Mouse (Mus musculus) effector memory CD4-positive, alpha-beta T cell, adult 7 months (primary cell): ENCODE measurements around the gene Rmi2. TPM values are rescaled to one million over a fixed set of nuclear protein-coding genes. Genes with fewer than 3 reads are reported as not detected.

Experiments used
- polyA plus RNA-seq: library from polyadenylated mRNA; unstranded; fragments of 100-300 nt; shearing (Covaris generic); gene quantifications from one replicate; pipeline ENCODE4 v1.2.1, GENCODE M21; 2017

The Rmi2 gene
- 2.1 TPM for polyA plus RNA-seq

GRCm38 (mm10) chr16:10834911-10835587 is at the start of gene Rmi2:
TSS of gene Rmi2 (plus strand) at chr16:10835059.

GRCm38 (mm10) chr16:10785371-10786231 is 49.3 kb upstream of the Rmi2 start, which contains the start of gene Socs1:
TSS of gene Socs1 (minus strand) at chr16:10785536.

GRCm38 (mm10) chr16:10788271-10788670 is 46.6 kb upstream of the Rmi2 start, which contains the start of gene Tnp2:
TSS of gene Tnp2 (minus strand) at chr16:10788660.

GRCm38 (mm10) chr16:10790702-10791101 is 44.2 kb upstream of the Rmi2 start, which contains the start of gene Prm3:
TSS of gene Prm3 (minus strand) at chr16:10790914.

GRCm38 (mm10) chr16:10796034-10796433 is 38.8 kb upstream of the Rmi2 start, which contains the start of gene Prm2:
TSS of gene Prm2 (minus strand) at chr16:10796134.

GRCm38 (mm10) chr16:10805789-10806527 is 28.9 kb upstream of the Rmi2 start, which contains the start of gene Prm1:
TSS of gene Prm1 (minus strand) at chr16:10805839.

GRCm38 (mm10) chr16:10812865-10813371 is 21.9 kb upstream of the Rmi2 start, which contains the start of gene Gm11172:
TSS of gene Gm11172 (plus strand) at chr16:10812915.

Other genes starting within 250 kb of the Rmi2 start
- gene Socs1, start 49.5 kb upstream of the Rmi2 start, polyA plus RNA-seq = 47.4 TPM
- gene Tnp2, start 46.4 kb upstream of the Rmi2 start, polyA plus RNA-seq = 0.98 TPM
- gene Prm3, start 44.1 kb upstream of the Rmi2 start, polyA plus RNA-seq = not detected
- not detected for gene Prm2, start 38.9 kb upstream of the Rmi2 start, polyA plus RNA-seq
- not detected for gene Prm1, start 29.2 kb upstream of the Rmi2 start, polyA plus RNA-seq
- gene Gm11172, start 22.1 kb upstream of the Rmi2 start, polyA plus RNA-seq = not detected
- 1.1 TPM for gene Snn, start 225.9 kb downstream of the Rmi2 start, polyA plus RNA-seq
- 164 TPM for gene Litaf, start 231.1 kb downstream of the Rmi2 start, polyA plus RNA-seq